Mouse (Mus musculus) CH12.LX (cell line): ENCODE measurements around the gene Mrps18c. TPM values are rescaled to one million over a fixed set of nuclear protein-coding genes. Genes with fewer than 3 reads are reported as not detected.

Experiments
- DNase-seq: peaks from one replicate; pipeline ENCODE4 v3.0.0-alpha.2; 2013; ENCODE audit errors: extremely low read depth
- H3K27ac ChIP-seq: 2 replicates; pipeline ENCODE4 v1.5.1; 2012; ENCODE audit warnings: low read depth, mild to moderate bottlenecking, control low read depth, moderate library complexity; ENCODE audit not compliant: insufficient read depth
- H3K27me3 ChIP-seq: replicated peaks from 2 replicates; pipeline ENCODE3; 2012; ENCODE audit warnings: inconsistent platforms
- H3K36me3 ChIP-seq, 2 experiments: replicated peaks in 1 of 2; 2 replicates each; pipeline versions ENCODE3 to v1.6.1; 2012; ENCODE audit warnings: inconsistent platforms in 1 of 2, low read length in 1 of 2, mild to moderate bottlenecking in 1 of 2, mixed read lengths in 1 of 2, moderate library complexity in 1 of 2; ENCODE audit not compliant: control insufficient read depth in 1 of 2, insufficient read depth in 1 of 2
- H3K4me1 ChIP-seq, 2 experiments: 2 replicates each; pipeline ENCODE4 v1.6.1; 2012; ENCODE audit warnings: inconsistent platforms in 1 of 2, moderate library complexity in 1 of 2; ENCODE audit not compliant: insufficient read depth in 2 of 2, control insufficient read depth in 1 of 2
- H3K4me2 ChIP-seq: 2 replicates; pipeline ENCODE4 v1.6.1; 2012; ENCODE audit warnings: low read depth, mild to moderate bottlenecking, control low read depth; ENCODE audit not compliant: poor library complexity, insufficient read depth, severe bottlenecking
- H3K4me3 ChIP-seq, 3 experiments: fragments of 150-350 bp in 1 of 3; sonication (generic) in 1 of 3; replicated peaks in 1 of 3; 2 replicates each; pipeline versions ENCODE3 to v1.5.1; 2011 to 2012; ENCODE audit warnings: low read depth in 2 of 3, low read length in 2 of 3, mild to moderate bottlenecking in 2 of 3, moderate library complexity in 2 of 3, control low read depth in 1 of 3, improper control_type of control experiment in 1 of 3, inconsistent platforms in 1 of 3, mixed read lengths in 1 of 3; ENCODE audit not compliant: poor library complexity in 1 of 3
- H3K79me2 ChIP-seq: replicated peaks from 2 replicates; pipeline ENCODE4 v1.6.1; 2012; ENCODE audit warnings: mild to moderate bottlenecking, moderate library complexity; ENCODE audit not compliant: control insufficient read depth, poor library complexity, insufficient read depth, severe bottlenecking; ENCODE audit errors: extremely low read depth
- H3K9ac ChIP-seq: 2 replicates; pipeline ENCODE4 v1.6.1; 2012; ENCODE audit warnings: low read depth, mild to moderate bottlenecking, control low read depth, moderate library complexity; ENCODE audit not compliant: insufficient read depth
- H3K9me3 ChIP-seq: replicated peaks from 2 replicates; pipeline ENCODE3; 2012; ENCODE audit warnings: low read length, inconsistent platforms, mixed read lengths
- BHLHE40 ChIP-seq: IDR thresholded peaks from 2 replicates; pipeline ENCODE4 v1.6.1; 2011; ENCODE audit warnings: mild to moderate bottlenecking, low read depth, low read length, improper control_type of control experiment
- CTCF ChIP-seq, 2 experiments: IDR thresholded peaks in 1 of 2; conservative IDR thresholded peaks in 1 of 2; 2 replicates each; pipeline ENCODE4 v1.5.1; 2011 to 2012; ENCODE audit warnings: low read depth in 2 of 2, low read length in 2 of 2, improper control_type of control experiment in 1 of 2, inconsistent platforms in 1 of 2, mild to moderate bottlenecking in 1 of 2, moderate library complexity in 1 of 2
- ELF1 ChIP-seq: IDR thresholded peaks from 2 replicates; pipeline ENCODE4 v1.6.1; 2014; ENCODE audit warnings: low read depth, mild to moderate bottlenecking, inconsistent platforms, low read length, improper control_type of control experiment
- EP300 ChIP-seq: IDR thresholded peaks from 2 replicates; pipeline ENCODE4 v1.6.1; 2011; ENCODE audit warnings: low read length, improper control_type of control experiment
- ETS1 ChIP-seq: conservative IDR thresholded peaks from 2 replicates; pipeline ENCODE4 v1.6.1; 2012; ENCODE audit warnings: low read depth, mild to moderate bottlenecking, inconsistent platforms, low read length, improper control_type of control experiment, moderate library complexity
- GABPA ChIP-seq: IDR thresholded peaks from 2 replicates; pipeline ENCODE4 v1.6.1; 2012; ENCODE audit warnings: low read depth, low read length, improper control_type of control experiment, inconsistent platforms; ENCODE audit not compliant: insufficient replicate concordance
- IRF4 ChIP-seq: IDR thresholded peaks from 2 replicates; pipeline ENCODE4 v1.6.1; 2014; ENCODE audit warnings: low read depth, mild to moderate bottlenecking, inconsistent platforms, low read length, improper control_type of control experiment
- JUN ChIP-seq: IDR thresholded peaks from 2 replicates; pipeline ENCODE4 v1.6.1; 2011; ENCODE audit warnings: low read depth, mild to moderate bottlenecking, low read length, improper control_type of control experiment, moderate library complexity; ENCODE audit not compliant: insufficient read depth
- JUND ChIP-seq: conservative IDR thresholded peaks from 2 replicates; pipeline ENCODE4 v1.6.1; 2011; ENCODE audit warnings: low read depth, low read length, improper control_type of control experiment
- KAT2A ChIP-seq: IDR thresholded peaks from 2 replicates; pipeline ENCODE4 v1.6.1; 2012; ENCODE audit warnings: low read length, improper control_type of control experiment, inconsistent platforms; ENCODE audit not compliant: insufficient replicate concordance
- MAFK ChIP-seq: IDR thresholded peaks from 2 replicates; pipeline ENCODE4 v1.6.1; 2011; ENCODE audit warnings: low read length, improper control_type of control experiment; ENCODE audit not compliant: insufficient replicate concordance
- MAX ChIP-seq: IDR thresholded peaks from 2 replicates; pipeline ENCODE4 v1.6.1; 2011; ENCODE audit warnings: low read length, improper control_type of control experiment
- MAZ ChIP-seq: IDR thresholded peaks from 2 replicates; pipeline ENCODE4 v1.6.1; 2012; ENCODE audit warnings: low read depth, mild to moderate bottlenecking, inconsistent platforms, low read length, improper control_type of control experiment, moderate library complexity
- MEF2A ChIP-seq: IDR thresholded peaks from 2 replicates; pipeline ENCODE4 v1.6.1; 2014; ENCODE audit warnings: low read depth, mild to moderate bottlenecking, inconsistent platforms, low read length, improper control_type of control experiment, borderline replicate concordance
- MYC ChIP-seq: IDR thresholded peaks from 2 replicates; pipeline ENCODE4 v1.6.1; 2011; ENCODE audit warnings: low read depth, mild to moderate bottlenecking, improper control_type of control experiment, low read length
- NELFE ChIP-seq: IDR thresholded peaks from 2 replicates; pipeline ENCODE4 v1.6.1; 2011; ENCODE audit warnings: low read depth, low read length, improper control_type of control experiment
- NRF1 ChIP-seq: IDR thresholded peaks from 2 replicates; pipeline ENCODE4 v1.6.1; 2014; ENCODE audit warnings: low read depth, mild to moderate bottlenecking, inconsistent platforms, low read length, improper control_type of control experiment, moderate library complexity
- PAX5 ChIP-seq: IDR thresholded peaks from 2 replicates; pipeline ENCODE4 v1.6.1; 2012; ENCODE audit warnings: low read length, inconsistent platforms, mixed read lengths
- POLR2A ChIP-seq: IDR thresholded peaks from 2 replicates; pipeline ENCODE4 v1.6.1; 2011; ENCODE audit warnings: low read depth, mild to moderate bottlenecking, improper control_type of control experiment, low read length
- POLR2AphosphoS2 ChIP-seq: IDR thresholded peaks from 2 replicates; pipeline ENCODE4 v1.6.1; 2011; ENCODE audit warnings: low read depth, low read length, improper control_type of control experiment
- RCOR1 ChIP-seq: conservative IDR thresholded peaks from 2 replicates; pipeline ENCODE4 v1.6.1; 2012; ENCODE audit warnings: low read depth, mild to moderate bottlenecking, inconsistent platforms, low read length, improper control_type of control experiment
- SIN3A ChIP-seq: IDR thresholded peaks from 2 replicates; pipeline ENCODE4 v1.6.1; 2012; ENCODE audit warnings: low read length, improper control_type of control experiment, inconsistent platforms
- SMC3 ChIP-seq: IDR thresholded peaks from 2 replicates; pipeline ENCODE4 v1.6.1; 2011; ENCODE audit warnings: low read depth, low read length, improper control_type of control experiment
- TCF12 ChIP-seq: IDR thresholded peaks from 2 replicates; pipeline ENCODE4 v1.6.1; 2014; ENCODE audit warnings: low read depth, mild to moderate bottlenecking, inconsistent platforms, low read length, improper control_type of control experiment
- USF1 ChIP-seq: IDR thresholded peaks from 2 replicates; pipeline ENCODE4 v1.6.1; 2014; ENCODE audit warnings: low read depth, mild to moderate bottlenecking, inconsistent platforms, low read length, improper control_type of control experiment
- USF2 ChIP-seq: conservative IDR thresholded peaks from 2 replicates; pipeline ENCODE4 v1.6.1; 2011; ENCODE audit warnings: low read depth, low read length, improper control_type of control experiment
- ZC3H11A ChIP-seq: IDR thresholded peaks from 2 replicates; pipeline ENCODE4 v1.6.1; 2012; ENCODE audit warnings: low read depth, mild to moderate bottlenecking, inconsistent platforms, low read length, improper control_type of control experiment
- ZKSCAN1 ChIP-seq: IDR thresholded peaks from 2 replicates; pipeline ENCODE4 v1.6.1; 2012; ENCODE audit warnings: low read depth, inconsistent platforms, low read length, improper control_type of control experiment, borderline replicate concordance
- ZMIZ1 ChIP-seq: IDR thresholded peaks from 2 replicates; pipeline ENCODE4 v1.6.1; 2012; ENCODE audit warnings: low read depth, mild to moderate bottlenecking, inconsistent platforms, low read length, improper control_type of control experiment
- ZNF384 ChIP-seq: IDR thresholded peaks from 2 replicates; pipeline ENCODE4 v1.6.1; 2012; ENCODE audit warnings: low read depth, low read length, improper control_type of control experiment, inconsistent platforms
- dilution Hi-C: fragments of 300-500 bp; cut with MboI; formaldehyde crosslinking; loops from 2 replicates; pipeline ENCODE4 v1.14.3; 2020; ENCODE audit warnings: low sequenced_read_pairs; ENCODE audit not compliant: extremely low pct_unique_long_range_greater_than_20kb, extremely low pct_ligation_motif_present
- in situ Hi-C: fragments of 300-500 bp; cut with MboI; formaldehyde crosslinking; loops from 3 replicates; pipeline ENCODE4 v1.14.3; 2019; ENCODE audit warnings: low sequenced_read_pairs, low pct_ligation_motif_present, low pct_unique_long_range_greater_than_20kb, mixed read lengths
- polyA plus RNA-seq: library from polyadenylated mRNA; unstranded; fragments of >175 nt; gene quantifications from 2 replicates; pipeline ENCODE4 v1.2.1, GENCODE M21; 2012; ENCODE audit warnings: low read depth; ENCODE audit not compliant: insufficient read length
- total RNA-seq, 2 experiments: library from RNA; depleted of rRNA; stranded (reverse); fragments of 300-350 nt in 1 of 2; fragments of >200 nt in 1 of 2; gene quantifications; 2 replicates each; pipeline ENCODE4 v1.2.3; 2012 to 2014

The Mrps18c gene
- total and polyA plus RNA-seq, 3 experiments: 87.2 to 216 (median 111) TPM

- in situ Hi-C loops: no loop called here
Measured at GRCm38 (mm10) chr5:100818341-100818740, 19.9 kb downstream of the Mrps18c start.

GRCm38 (mm10) chr5:100819568-100820480, 21.4 kb downstream of the Mrps18c start:
- DNase-seq: peak; percentile 51
- TF ChIP-seq POLR2AphosphoS2: no peak; the same call in 1 of the 2 replicates
- TF ChIP-seq SMC3: no peak; the same call in 1 of the 2 replicates
- TF ChIP-seq ZNF384: 0 out of 2 replicates have a peak, but pooled peaks have one; percentile 7
- no peak for TF ChIP-seq MEF2A
- TF ChIP-seq MAX: no peak; the same call in 1 of the 2 replicates
- TF ChIP-seq JUN: no peak
- 0 out of 2 replicates have a peak, but pooled peaks have one; percentile 39 for TF ChIP-seq SIN3A
- no peak for TF ChIP-seq PAX5
- no peak for TF ChIP-seq IRF4
- no peak for TF ChIP-seq ELF1
- TF ChIP-seq ZMIZ1: no peak
- no peak for TF ChIP-seq USF2
- no peak for TF ChIP-seq TCF12
- no peak for TF ChIP-seq BHLHE40
- TF ChIP-seq MAZ: no peak
- TF ChIP-seq CTCF (conservative IDR thresholded peaks at IDR 0.05 in 1 of 2, IDR thresholded peaks at IDR 0.05 in 1 of 2; ENCODE audit: low read depth in 2 of 2, low read length in 2 of 2): peak; percentile 12 to 47; a peak in 2 of 4 replicates
- no peak for TF ChIP-seq ETS1
- TF ChIP-seq MYC: 0 out of 2 replicates have a peak, but pooled peaks have one; percentile 27
- TF ChIP-seq ZKSCAN1: no peak
- no peak for TF ChIP-seq USF1
- TF ChIP-seq EP300: no peak
- TF ChIP-seq MAFK: no peak
- no peak for TF ChIP-seq KAT2A
- TF ChIP-seq JUND: no peak
- no peak for TF ChIP-seq ZC3H11A
- TF ChIP-seq NELFE: no peak
- TF ChIP-seq GABPA: no peak
- no peak for TF ChIP-seq POLR2A
- TF ChIP-seq RCOR1: no peak

More at GRCm38 (mm10) chr5:100818341-100818740, 19.9 kb downstream of the Mrps18c start:
- Histone ChIP-seq H3K79me2 (peaks cover 25% of the 10 kb centered on the region), H3K4me3 (no peak overlapping the region), H3K27me3 (no peaks in the 10 kb centered on the region), H3K4me1 (peaks cover 2 to 17% of the 10 kb centered on the region in 2 experiments; a peak in 2 of 4 replicates), H3K36me3 (peaks cover 26 to 46% of the 10 kb centered on the region in 2 experiments), H3K4me2 (no peak overlapping the region), H3K9ac (no peak overlapping the region), H3K27ac (no peak overlapping the region), H3K9me3 (peaks cover 3% of the 10 kb centered on the region)
- DNase-seq: no peak
- dilution Hi-C loops: no loop called here
- no peak for TF ChIP-seq MEF2A
- no peak for TF ChIP-seq USF1
- no peak for TF ChIP-seq MAX
- no peak for TF ChIP-seq NRF1

More at GRCm38 (mm10) chr5:100819568-100820480, 21.4 kb downstream of the Mrps18c start:
- Histone ChIP-seq H3K4me1 (peaks cover 2 to 17% of the 10 kb centered on the region in 2 experiments; a peak in 2 of 4 replicates), H3K27ac (peak overlapping the region; percentile 60; the same call in 1 of the 2 replicates), H3K9ac (peak overlapping the region; percentile 100), H3K79me2 (peaks cover 25% of the 10 kb centered on the region), H3K9me3 (peaks cover 3% of the 10 kb centered on the region), H3K27me3 (no peaks in the 10 kb centered on the region), H3K4me2 (peak overlapping the region; percentile 82), H3K4me3 (peak overlapping the region; percentile 88 to 98 (median 97)), H3K36me3 (peaks cover 17 to 33% of the 10 kb centered on the region in 2 experiments)
- dilution Hi-C loops (no loop called here), in situ Hi-C loops (no loop called here)
